Mouse (Mus musculus) embryo, embryonic 10.5 days (tissue): ENCODE results near the gene Kcnv2.

ENCODE experiments used
- DNase-seq: peaks from one replicate; pipeline ENCODE4 v3.0.0-alpha.2; 2015; ENCODE audit warnings: low spot score

The Kcnv2 gene

DNA sequence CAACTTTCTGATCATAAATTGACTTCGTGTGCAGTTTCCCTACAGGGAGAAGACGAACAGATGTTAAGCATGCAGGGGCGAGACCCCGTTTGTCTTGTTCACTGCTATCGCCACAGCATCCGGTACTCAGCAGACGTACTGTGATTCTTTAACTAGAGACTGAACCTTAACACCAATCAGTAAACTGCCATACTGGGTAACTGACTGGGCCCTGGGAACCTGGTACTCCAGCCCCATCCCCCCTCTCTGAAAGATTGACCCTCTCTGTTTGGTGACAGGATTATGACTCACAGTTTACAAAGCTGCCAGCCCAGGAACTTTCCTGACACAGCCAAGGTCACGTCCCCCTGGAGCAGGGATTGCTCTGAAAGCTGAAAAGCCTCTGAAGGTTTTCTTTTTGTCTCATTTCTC lies 42.1 kb downstream of the Kcnv2 start:
- peak; percentile 81 for DNase-seq

DNA sequence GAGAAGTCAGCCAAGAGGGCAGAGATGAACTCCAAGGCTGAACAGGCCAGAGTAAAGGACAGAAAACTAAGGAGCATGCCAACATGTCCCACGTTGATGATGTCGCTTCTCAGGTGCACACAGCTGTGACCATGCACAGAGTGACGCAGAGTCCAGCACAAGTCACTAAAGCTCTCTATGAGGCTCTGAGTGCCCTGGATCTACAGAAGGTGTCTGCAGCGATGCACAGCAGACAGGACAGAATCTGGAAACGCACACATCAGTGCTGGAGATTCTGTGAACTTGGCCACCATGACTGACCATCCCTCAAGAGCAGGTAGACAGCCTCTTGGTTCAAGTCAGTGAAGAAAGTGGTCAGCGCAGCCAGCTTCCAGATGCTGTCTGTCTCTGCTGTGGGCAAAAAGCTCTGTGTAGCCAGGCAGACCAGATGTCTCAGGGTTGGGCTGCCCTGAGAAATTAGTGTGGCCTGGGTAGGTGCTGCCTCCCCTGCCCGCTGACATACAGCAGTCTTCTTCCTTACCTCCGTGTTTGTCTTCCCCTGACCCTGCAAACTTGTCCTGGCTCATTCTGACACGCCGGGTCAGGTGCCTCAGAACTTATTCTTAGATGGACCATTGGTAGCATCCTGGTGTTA lies 43.8 kb downstream of the Kcnv2 start:
- no peak for DNase-seq

DNA sequence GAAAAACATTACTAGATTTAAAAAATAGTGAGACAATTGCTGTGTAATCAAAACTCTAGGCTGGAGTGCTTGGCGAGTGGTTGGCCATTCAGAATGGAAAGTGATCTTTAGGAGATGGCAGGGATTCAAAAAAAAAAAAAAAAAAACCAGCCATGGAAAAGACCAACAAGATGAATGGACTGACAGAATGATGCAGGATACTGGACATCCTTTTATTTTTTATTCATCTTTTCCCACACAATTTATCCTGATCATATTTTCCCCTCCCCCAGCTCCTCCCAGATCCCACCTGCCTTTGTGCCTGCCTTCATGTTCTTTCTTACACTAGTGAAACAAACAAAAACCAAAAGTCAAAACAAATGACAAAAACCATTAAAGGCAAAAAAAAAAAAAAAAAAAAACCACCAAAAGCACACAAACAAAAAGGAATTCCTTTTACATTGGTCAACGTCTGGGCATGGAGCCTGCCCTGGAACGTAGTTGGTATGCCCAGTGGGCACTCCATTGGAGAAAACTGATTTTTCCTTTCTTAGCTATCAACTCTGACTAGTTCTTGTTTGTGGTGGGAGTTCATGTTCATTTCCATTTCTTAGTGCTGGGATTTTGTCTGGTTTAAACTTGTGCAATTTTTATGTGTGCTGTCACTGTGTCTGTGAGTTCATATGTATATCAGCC lies 47.2 kb downstream of the Kcnv2 start:
- no peak for DNase-seq

DNA sequence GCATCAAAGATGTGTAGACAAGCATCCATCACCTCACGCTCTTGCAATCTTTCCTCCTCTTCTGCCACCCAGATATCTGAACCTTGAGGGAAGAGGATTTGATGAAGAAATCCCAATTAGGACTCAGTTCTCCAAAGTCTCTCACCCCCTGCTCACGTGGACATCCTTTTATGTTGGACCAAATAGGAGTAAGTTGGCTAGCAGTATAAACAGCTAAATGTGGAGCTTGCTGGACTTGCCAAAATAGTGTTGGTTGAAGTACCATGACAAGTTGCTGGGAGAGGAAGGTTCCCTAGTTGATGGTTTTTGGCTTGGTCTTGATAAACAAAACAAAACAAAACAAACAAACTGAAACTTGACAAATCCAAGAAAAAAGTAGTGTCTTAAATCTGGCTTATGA lies 47.8 kb downstream of the Kcnv2 start:
- DNase-seq, result no peak

DNA sequence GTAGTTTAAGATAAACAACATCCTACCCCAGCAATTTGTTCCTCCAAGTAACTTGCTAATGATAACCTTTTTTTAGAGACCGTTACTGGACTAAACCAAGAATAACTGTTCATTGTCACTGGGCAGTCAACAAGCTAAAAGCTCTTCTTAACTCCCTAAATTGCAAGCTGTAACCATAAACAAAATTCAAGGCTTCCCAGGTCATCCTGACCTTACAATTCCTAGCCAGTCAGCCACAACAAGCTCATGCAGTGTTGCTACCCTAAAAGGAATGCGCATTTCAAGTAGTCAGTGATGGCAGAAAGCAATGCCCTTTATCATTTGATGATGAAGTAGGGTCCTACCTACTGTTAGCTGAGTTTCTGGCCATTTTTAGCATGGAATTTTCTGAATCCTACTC lies 48.4 kb downstream of the Kcnv2 start:
- no peak for DNase-seq

DNA sequence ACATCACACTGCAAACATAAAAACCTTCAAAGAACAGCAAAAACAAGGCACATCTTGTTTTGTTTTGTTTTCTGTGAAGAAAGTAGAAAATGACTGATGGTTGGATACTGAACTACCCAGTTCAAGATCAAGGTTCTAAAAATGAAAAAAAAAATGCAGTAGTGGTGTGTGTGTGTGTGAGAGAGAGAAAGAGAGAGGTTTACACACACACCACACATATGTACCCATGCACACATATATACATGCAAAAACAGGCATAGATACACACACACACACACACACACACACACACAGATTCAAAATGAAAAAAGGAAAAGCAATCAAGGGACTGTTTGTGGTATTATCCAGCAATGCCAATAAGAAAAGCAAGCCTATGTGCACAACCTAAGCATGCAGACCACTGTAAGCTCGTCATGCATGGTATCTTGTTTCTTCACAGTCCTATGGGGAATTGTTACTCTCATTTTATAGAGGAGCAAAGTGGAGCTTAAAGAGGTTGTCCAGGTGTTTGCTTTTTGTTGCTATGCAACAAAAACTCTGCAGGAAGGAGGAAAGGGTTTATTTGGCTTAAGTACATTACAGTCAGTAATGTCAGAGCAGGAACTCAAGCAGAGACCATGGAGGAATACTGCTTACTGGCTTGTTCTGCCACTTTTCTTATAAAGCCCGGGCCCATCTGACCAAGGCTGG lies 57.5 kb downstream of the Kcnv2 start:
- no peak for DNase-seq

DNA sequence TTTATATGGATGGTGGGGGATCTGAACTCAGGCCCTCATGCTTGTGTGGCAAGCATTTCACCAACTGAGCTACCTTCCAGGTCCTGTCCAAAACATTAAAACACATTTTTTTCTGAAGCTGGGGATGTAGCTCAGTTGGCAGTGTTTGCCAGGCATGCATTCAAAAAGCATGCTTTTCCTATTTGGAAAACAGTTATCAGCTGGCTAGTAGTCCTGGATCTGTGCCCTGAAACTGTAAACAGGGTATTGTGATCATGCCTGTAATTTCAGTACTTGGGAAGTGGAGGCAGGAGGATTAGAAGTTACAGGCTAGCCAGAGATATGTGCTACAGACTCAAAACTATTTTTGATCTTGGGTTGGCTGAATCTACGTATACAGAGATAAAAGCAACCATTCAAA lies 59.7 kb downstream of the Kcnv2 start:
- DNase-seq, result no peak

DNA sequence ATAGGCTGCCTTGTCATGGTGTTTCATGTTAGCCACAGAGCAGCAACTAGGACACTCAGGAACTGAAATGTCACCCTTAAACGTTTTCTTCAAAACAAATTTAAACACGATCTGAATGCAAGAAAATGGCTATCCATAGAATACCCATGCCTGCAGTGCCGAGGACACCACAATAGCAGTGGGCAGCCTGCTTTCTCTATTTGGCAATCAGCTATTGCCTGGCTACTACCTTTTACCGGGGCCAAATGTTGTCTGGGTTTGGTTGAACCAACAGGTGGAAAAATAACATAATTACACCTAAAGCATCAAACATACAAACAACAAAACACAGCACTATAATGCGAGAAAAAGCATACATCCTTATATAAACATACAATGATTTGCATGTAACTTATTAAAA lies 60.9 kb downstream of the Kcnv2 start:
- DNase-seq, result no peak

DNA sequence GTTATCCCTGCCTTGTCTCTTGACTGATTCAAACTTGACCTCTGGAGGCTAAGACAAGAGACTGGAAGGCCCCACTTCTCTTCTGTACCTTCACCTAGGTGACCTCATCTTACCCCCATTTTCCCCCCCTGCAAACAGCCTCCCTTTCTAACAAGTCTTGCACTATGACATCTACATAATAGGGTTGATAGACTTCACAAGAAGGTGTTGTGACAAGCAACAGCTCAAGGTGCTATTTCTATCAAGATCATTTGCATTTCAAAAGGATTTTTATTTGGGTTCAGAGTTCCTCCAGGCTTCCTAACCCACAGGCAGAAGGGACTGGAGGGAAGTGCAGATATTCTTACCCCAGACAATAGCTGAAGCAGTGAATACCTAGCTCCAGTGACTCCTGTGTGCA lies 62.9 kb downstream of the Kcnv2 start:
- no peak for DNase-seq
